Mouse (Mus musculus) lung, postnatal 0 days (tissue): ENCODE measurements around the gene Rars2. TPM values are rescaled to one million over a fixed set of nuclear protein-coding genes. Genes with fewer than 3 reads are reported as not detected.
A peak's percentile ranks its signal among the peaks of the same experiment; 100 is the strongest.

ENCODE experiments used
- ATAC-seq: fragments of 200-750 bp; cut with Nextera tagmentation; 2 replicates; pipeline ENCODE4 v1.8.0; 2017; ENCODE audit warnings: moderate library complexity
- DNase-seq: peaks from one replicate; pipeline ENCODE4 v3.0.0-alpha.2; 2016; ENCODE audit warnings: low spot score
- H3K27ac ChIP-seq: fragments of 300-500 bp; sonication (generic); 2 replicates; pipeline ENCODE4 v1.5.1; 2014; ENCODE audit warnings: antibody characterized with exemption, mild to moderate bottlenecking, low read length, mixed read lengths
- H3K27me3 ChIP-seq: fragments of 300-500 bp; sonication (generic); replicated peaks from 2 replicates; pipeline ENCODE4 v1.6.1; 2014; ENCODE audit warnings: low read length, mixed read lengths; ENCODE audit not compliant: insufficient read depth
- H3K36me3 ChIP-seq: fragments of 300-500 bp; sonication (generic); 2 replicates; pipeline ENCODE4 v1.6.1; 2014; ENCODE audit warnings: low read length, mixed read lengths; ENCODE audit not compliant: insufficient read depth
- H3K4me1 ChIP-seq: fragments of 300-500 bp; sonication (generic); 2 replicates; pipeline ENCODE4 v1.6.1; 2014; ENCODE audit warnings: antibody characterized with exemption, low read depth, low read length, mixed read lengths; ENCODE audit not compliant: insufficient read depth
- H3K4me2 ChIP-seq: fragments of 300-500 bp; sonication (generic); replicated peaks from 2 replicates; pipeline ENCODE4 v1.6.1; 2014; ENCODE audit warnings: low read depth, mild to moderate bottlenecking, low read length, moderate library complexity, mixed read lengths
- H3K4me3 ChIP-seq: fragments of 300-500 bp; sonication (generic); 2 replicates; pipeline ENCODE4 v1.5.1; 2014; ENCODE audit warnings: low read depth, low read length
- H3K9ac ChIP-seq: fragments of 300-500 bp; sonication (generic); replicated peaks from 2 replicates; pipeline ENCODE4 v1.6.1; 2014; ENCODE audit warnings: low read depth, mild to moderate bottlenecking
- H3K9me3 ChIP-seq: fragments of 300-500 bp; sonication (generic); 2 replicates; pipeline ENCODE4 v1.6.1; 2016; ENCODE audit warnings: low read length, mixed read lengths
- CTCF ChIP-seq: IDR thresholded peaks from 2 replicates; pipeline ENCODE4 v1.5.1; 2016; ENCODE audit warnings: antibody characterized with exemption, mild to moderate bottlenecking
- EP300 ChIP-seq: IDR thresholded peaks from 2 replicates; pipeline ENCODE4 v1.6.1; 2016; ENCODE audit warnings: antibody characterized with exemption, mild to moderate bottlenecking, control low read depth
- WGBS: fragments of 180-500 bp; shearing (Covaris S2); extraction: QIAGEN DNeasy Blood & Tissue Kit; methylation state at CpG from one replicate; pipeline ENCODE4 v1.1.7; 2014; 5-methylcytosine and 5-hydroxymethylcytosine counted together
- polyA plus RNA-seq: library from polyadenylated mRNA; unstranded; fragments of >200 nt; fragmentation: Nextera tagmentation; extraction: Ambion mirVana; gene quantifications from 2 replicates; pipeline ENCODE4 v1.2.1, GENCODE M21; 2015

The Rars2 gene
- polyA plus RNA-seq, 1 experiment from 2014 or later: 31.9 TPM

GRCm38 (mm10) chr4:34615303-34615702 is 546 bp downstream of the Rars2 start:
- peak overlapping the region; percentile 85 for H3K27ac ChIP-seq
- ATAC-seq: peak; percentile 21; the same call in 1 of the 2 replicates
- H3K9me3 ChIP-seq: no peaks in the 10 kb centered on the region
- DNase-seq: peak; percentile 14
- H3K27me3 ChIP-seq: no peaks in the 10 kb centered on the region
- peak overlapping the region; percentile 69 for H3K9ac ChIP-seq
- TF ChIP-seq EP300: no peak
- peak overlapping the region; percentile 81 for H3K4me2 ChIP-seq
- under 1% methylated on average over 13 of the region's 13 CpGs for WGBS
- no peaks in the 10 kb centered on the region for H3K36me3 ChIP-seq
- H3K4me3 ChIP-seq: peak overlapping the region; percentile 84
- H3K4me1 ChIP-seq: peaks cover 16% of the 10 kb centered on the region; the same call in 1 of the 2 replicates

GRCm38 (mm10) chr4:34616146-34616545 is 1.4 kb downstream of the Rars2 start:
- no peaks in the 10 kb centered on the region for H3K9me3 ChIP-seq
- H3K36me3 ChIP-seq: no peaks in the 10 kb centered on the region
- WGBS: 72% methylated on average over 8 of the region's 8 CpGs
- H3K27ac ChIP-seq: no peak overlapping the region
- H3K4me2 ChIP-seq: peak overlapping the region; percentile 81; the same call in 1 of the 2 replicates
- H3K4me1 ChIP-seq: peaks cover 16% of the 10 kb centered on the region; the same call in 1 of the 2 replicates
- no peak for DNase-seq
- TF ChIP-seq EP300: no peak
- no peak for TF ChIP-seq CTCF
- no peak overlapping the region for H3K9ac ChIP-seq
- ATAC-seq: no peak
- no peaks in the 10 kb centered on the region for H3K27me3 ChIP-seq
- H3K4me3 ChIP-seq: no peak overlapping the region

GRCm38 (mm10) chr4:34625556-34625955 is 10.8 kb downstream of the Rars2 start:
- no peak overlapping the region for H3K4me3 ChIP-seq
- TF ChIP-seq EP300 (no peak), CTCF (no peak)
- no peak overlapping the region for H3K9ac ChIP-seq
- no peaks in the 10 kb centered on the region for H3K9me3 ChIP-seq
- ATAC-seq (no peak), DNase-seq (no peak)
- H3K27me3 ChIP-seq: no peaks in the 10 kb centered on the region
- H3K27ac ChIP-seq: no peak overlapping the region
- H3K36me3 ChIP-seq: peaks cover 8% of the 10 kb centered on the region; the same call in 1 of the 2 replicates
- H3K4me1 ChIP-seq: no peaks in the 10 kb centered on the region
- WGBS: 85% methylated on average over 4 of the region's 4 CpGs
- no peak overlapping the region for H3K4me2 ChIP-seq

GRCm38 (mm10) chr4:34626401-34626800 is 11.6 kb downstream of the Rars2 start:
- TF ChIP-seq EP300 (no peak), CTCF (no peak)
- Histone ChIP-seq H3K9ac (no peak overlapping the region), H3K27ac (no peak overlapping the region), H3K27me3 (no peaks in the 10 kb centered on the region), H3K4me2 (no peak overlapping the region), H3K9me3 (no peaks in the 10 kb centered on the region), H3K4me1 (no peaks in the 10 kb centered on the region), H3K36me3 (peaks cover 14% of the 10 kb centered on the region; the same call in 1 of the 2 replicates), H3K4me3 (no peak overlapping the region)
- ATAC-seq (no peak), DNase-seq (no peak)
- WGBS: 87% methylated on average over 6 of the region's 6 CpGs

- no peak for DNase-seq
- no peak for TF ChIP-seq EP300
- no peak for TF ChIP-seq CTCF
- Histone ChIP-seq H3K4me2 (no peak overlapping the region), H3K9ac (no peak overlapping the region), H3K9me3 (no peaks in the 10 kb centered on the region), H3K27ac (no peak overlapping the region), H3K27me3 (no peaks in the 10 kb centered on the region), H3K36me3 (peaks cover 12% of the 10 kb centered on the region; the same call in 1 of the 2 replicates), H3K4me1 (no peaks in the 10 kb centered on the region), H3K4me3 (no peak overlapping the region)
- WGBS: 49% methylated on average over 1 of the region's 1 CpGs
- no peak for ATAC-seq
Observed at GRCm38 (mm10) chr4:34629956-34630355, 15.2 kb downstream of the Rars2 start.

GRCm38 (mm10) chr4:34634129-34634528 is 19.4 kb downstream of the Rars2 start:
- no peaks in the 10 kb centered on the region for H3K27me3 ChIP-seq
- TF ChIP-seq EP300 (no peak), CTCF (no peak)
- H3K4me1 ChIP-seq: no peaks in the 10 kb centered on the region
- H3K36me3 ChIP-seq: peaks cover 14% of the 10 kb centered on the region; the same call in 1 of the 2 replicates
- ATAC-seq (no peak), DNase-seq (no peak)
- H3K9ac ChIP-seq: no peak overlapping the region
- no peak overlapping the region for H3K27ac ChIP-seq
- H3K4me2 ChIP-seq: no peak overlapping the region
- WGBS: 88% methylated on average over 7 of the region's 7 CpGs
- H3K9me3 ChIP-seq: no peaks in the 10 kb centered on the region
- no peak overlapping the region for H3K4me3 ChIP-seq

- Histone ChIP-seq H3K27ac (no peak overlapping the region), H3K4me3 (no peak overlapping the region), H3K36me3 (peaks cover 15% of the 10 kb centered on the region; the same call in 1 of the 2 replicates), H3K4me2 (no peak overlapping the region), H3K9me3 (no peaks in the 10 kb centered on the region), H3K4me1 (no peaks in the 10 kb centered on the region), H3K9ac (no peak overlapping the region), H3K27me3 (no peaks in the 10 kb centered on the region)
- TF ChIP-seq CTCF (no peak), EP300 (no peak)
- 76% methylated on average over 5 of the region's 5 CpGs for WGBS
- ATAC-seq (no peak), DNase-seq (no peak)
Observed at GRCm38 (mm10) chr4:34636036-34636435, 21.3 kb downstream of the Rars2 start.
